Mouse (Mus musculus) ovary, postnatal 14 days (tissue): ENCODE measurements around the gene Il1rap.

Experiments used
- DNase-seq: peaks from one replicate; pipeline ENCODE4 v3.0.0; 2022; ENCODE audit warnings: low spot score

Gene Il1rap

GRCm38 (mm10) chr16:26581048-26581912 lies at the start of gene Il1rap:
Il1rap (plus strand) TSS chr16:26581704.
- peak; percentile 87 for DNase-seq

- no peak for DNase-seq
Measured at GRCm38 (mm10) chr16:26532287-26532686, 49.2 kb upstream of the Il1rap start.

DNA sequence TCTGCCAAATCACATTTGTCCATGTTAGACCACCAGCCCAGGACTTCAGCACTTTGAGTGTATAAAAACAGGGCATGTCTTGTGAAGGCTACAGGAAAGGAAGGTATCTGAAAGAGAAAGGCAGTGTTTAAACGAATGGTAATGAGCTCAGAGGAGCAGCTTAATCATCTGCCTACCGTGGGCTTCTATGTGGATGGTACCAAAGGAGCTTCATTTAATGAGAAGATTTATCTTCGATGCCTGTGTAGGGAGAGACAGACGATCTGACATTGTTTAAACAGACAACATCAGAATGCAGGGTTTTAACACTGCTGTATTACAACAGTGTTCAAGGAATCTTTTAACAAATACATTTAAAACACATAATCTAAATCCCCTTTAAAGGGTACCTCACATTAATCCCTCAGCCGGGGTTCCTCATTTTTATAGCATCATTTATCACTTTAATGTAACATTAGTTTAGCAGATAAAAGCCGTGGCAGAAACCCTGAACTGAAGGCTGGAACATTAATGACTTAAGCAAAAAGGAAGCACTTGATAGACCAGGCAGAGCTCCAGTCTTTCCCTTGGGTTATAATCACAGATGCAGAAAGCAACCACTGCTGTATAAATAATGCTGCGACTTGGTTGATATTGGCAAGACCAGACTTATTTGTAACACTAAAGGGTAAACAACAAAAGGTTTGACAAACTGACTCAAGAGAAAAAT lies 35.2 kb upstream of the Il1rap start:
- DNase-seq, result no peak

DNA sequence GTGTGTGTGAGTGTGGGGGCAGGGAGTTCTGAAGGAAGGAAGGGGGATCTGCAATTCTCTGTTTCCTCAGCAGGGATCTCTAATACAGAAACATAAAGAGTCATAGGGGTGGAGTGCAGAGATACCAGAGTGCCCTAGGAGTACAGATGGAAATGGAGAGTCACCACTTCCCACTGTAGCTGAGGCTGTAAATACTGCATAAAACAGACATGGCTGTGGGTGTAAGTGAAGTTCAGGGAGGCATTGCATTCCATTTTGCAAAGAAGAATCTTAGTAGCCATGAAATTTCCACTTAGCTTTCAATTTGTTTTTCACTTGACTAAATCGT lies 34.7 kb upstream of the Il1rap start:
- DNase-seq, result no peak

GRCm38 (mm10) chr16:26549221-26549620 lies 32.3 kb upstream of the Il1rap start:
- no peak for DNase-seq

GRCm38 (mm10) chr16:26552234-26552633 lies 29.3 kb upstream of the Il1rap start:
- no peak for DNase-seq

DNA sequence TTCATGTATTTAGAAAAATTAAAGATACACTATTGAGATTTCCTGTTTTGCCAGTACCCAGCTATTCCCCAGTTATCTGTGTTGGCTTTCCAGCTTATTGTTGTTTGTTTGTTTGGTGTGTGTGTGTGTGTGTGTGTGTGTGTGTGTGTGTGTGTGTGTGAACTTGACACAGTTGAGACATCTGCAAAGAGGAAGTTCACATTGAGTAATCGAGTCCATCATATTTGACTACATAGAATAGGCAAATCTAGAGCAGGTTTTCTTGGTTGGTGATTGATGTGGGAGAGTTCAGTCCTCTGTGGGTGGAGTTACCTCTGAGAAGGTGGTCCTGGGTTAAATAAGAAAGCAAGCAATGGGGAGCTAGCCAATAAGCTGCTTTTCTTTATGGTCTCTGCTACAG lies 22.7 kb upstream of the Il1rap start:
- DNase-seq, result no peak

DNA sequence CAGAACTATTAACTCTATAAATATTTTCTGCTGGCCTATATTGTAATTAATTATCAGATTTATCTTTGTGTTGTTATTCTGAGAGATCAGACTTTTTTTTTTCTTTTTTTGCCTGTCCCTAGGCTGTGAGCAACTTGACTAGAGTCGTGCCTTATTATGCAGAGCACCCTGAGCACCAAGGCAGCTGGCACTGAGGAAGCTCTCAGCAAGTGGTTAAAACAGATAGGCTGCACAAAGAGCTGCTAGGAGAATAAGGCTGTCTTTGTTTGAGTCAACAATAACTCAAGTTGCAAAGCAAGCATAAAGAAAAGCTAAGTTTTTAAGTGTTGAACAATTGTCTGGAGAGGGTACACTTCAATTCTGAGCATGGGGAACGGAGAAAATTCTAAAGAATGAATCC lies 19.8 kb upstream of the Il1rap start:
- no peak for DNase-seq

DNA sequence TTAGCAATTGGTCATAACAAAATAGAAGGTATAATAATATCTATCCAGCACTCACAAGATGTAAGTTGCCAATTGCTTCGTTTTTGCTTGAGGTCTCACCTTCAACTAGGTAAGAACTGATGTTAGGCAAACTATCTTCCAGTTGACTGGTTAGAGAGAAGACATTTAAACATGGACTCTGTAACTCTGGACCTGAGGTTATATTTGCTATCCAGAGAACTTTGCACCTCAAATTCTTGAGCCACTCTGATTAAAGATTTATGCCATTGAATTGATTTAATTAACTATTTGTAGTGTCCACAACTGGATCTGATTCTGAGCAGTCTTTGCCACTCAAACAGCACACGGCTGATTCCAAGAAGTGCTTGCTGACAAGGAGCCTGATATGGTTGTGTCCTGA lies 18.7 kb upstream of the Il1rap start:
- no peak for DNase-seq

DNA sequence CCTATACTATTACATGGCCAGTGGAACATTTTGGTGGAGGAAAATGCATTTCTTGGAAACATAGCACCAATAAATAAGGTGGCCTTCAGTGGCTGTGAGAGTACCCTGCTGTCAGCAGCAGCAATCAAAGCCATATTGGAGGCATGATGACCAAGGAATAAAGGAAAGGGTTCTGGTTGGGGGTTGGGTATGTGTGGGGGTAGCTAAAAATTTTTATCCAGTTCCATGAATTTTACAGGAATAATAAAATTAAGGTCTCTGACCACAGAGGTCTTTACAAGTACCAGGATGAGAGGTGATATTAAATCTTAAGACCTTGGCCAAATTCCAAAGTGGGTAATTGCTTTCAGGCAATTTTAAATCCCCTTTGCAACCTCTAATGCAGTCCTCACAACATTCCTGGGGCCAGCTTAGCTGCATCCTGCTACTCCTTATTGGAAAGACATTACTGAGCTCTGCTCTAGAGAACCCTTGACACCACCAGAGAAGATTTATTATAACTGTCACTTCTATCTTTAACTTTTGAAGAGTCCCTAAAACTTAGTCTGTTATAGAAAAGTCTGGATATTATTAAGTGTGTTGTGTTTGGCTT lies 12.0 kb upstream of the Il1rap start:
- no peak for DNase-seq

- no peak for DNase-seq
Measured at GRCm38 (mm10) chr16:26571836-26572235, 9.7 kb upstream of the Il1rap start.

- no peak for DNase-seq
Measured at GRCm38 (mm10) chr16:26574173-26574572, 7.3 kb upstream of the Il1rap start.

DNA sequence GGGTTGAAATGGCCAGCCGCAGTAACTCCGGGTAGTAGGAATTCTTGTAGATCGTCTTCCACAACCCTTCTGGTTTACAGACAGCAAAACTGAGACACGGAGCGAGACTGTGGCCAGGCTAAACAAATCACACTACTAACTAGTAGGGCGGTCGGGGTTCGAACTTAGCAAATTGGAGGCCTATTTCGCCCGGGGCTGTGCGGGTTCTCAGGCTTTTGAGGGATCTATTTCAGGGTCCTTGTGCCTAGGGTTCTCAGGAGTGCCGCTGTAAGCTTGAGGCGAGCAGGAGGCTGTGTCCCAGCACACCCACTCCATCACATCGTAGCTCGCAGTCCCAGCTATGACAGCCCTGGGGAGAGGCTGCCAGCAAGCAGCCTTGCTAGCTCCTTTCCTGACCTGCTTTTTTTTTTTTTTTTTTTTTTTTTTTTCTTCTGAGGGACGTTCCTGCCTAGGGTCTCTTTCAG lies 441 bp downstream of the Il1rap start:
- DNase-seq, result no peak

GRCm38 (mm10) chr16:26585806-26586205 lies 4.3 kb downstream of the Il1rap start:
- no peak for DNase-seq

DNA sequence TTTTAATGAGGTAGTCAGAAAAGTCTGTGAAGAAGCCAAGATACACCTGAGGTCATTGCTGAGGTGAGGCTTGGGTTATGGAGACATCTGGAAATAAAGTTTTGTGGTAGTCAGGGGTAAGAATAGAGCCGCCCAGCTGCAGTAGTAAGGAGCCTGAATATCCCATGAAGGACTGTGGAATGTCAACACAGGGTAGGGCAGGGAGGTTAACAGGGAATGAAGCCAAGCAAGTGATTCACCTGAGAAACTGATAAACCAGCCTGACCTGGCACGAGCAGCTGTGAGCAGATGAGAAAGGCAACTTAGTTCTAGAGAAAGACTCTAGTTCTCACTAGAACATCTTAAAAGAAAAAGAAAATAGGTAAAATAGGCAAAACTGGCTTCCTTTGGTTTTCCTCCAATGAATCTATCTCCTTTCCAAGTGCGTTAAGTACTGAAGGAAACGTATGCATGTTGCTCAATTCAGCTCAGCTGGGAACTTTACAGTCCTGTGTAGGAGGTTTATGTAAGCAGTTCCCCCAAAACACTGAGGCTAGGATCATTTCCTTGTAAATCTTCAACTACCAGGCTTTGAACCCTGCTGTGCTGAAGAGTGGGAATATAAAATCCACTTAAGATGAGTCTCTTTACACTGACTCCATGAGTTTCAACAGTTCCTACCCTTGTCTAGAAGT lies 9.5 kb downstream of the Il1rap start:
- no peak for DNase-seq

DNA sequence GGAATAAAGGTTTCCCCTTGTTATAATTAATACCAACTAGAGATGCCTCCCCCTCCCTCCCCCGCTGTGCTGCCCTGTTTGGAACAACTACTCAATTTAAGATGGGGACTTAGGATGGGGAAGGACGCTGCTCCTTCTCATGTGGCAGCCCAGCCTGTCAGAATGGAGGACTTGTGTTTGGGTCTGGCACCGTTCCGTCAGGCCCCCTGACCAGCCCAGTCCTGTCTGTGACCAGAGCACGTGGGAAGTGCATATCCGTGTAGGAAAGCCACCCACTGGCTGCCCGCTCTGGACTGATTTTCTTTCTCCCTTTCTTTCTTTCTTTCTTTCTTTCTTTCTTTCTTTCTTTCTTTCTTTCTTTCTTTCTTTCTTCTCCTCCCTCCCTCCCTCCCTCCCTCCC lies 14.9 kb downstream of the Il1rap start:
- DNase-seq, result no peak

DNA sequence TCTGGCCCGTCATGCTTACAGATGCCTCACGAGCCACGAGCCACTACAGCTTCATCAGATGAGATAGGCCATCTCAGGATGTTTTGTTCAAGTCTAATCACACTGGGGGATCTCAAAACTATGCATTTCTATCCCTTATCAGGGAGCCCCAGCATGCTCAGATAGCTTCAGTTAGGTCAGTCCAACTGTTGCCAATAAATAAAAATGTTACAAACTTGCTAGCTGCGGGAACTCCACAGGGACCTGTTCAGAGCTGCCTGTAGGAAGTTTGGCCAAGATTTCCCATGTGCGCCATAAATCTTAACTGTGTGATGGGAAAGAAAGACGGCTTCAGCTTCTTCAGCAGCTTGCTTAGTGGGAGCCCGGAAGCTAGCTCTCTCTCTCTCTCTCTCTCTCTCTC lies 15.8 kb downstream of the Il1rap start:
- DNase-seq, result no peak

GRCm38 (mm10) chr16:26598591-26598990 lies 17.1 kb downstream of the Il1rap start:
- DNase-seq, result no peak

DNA sequence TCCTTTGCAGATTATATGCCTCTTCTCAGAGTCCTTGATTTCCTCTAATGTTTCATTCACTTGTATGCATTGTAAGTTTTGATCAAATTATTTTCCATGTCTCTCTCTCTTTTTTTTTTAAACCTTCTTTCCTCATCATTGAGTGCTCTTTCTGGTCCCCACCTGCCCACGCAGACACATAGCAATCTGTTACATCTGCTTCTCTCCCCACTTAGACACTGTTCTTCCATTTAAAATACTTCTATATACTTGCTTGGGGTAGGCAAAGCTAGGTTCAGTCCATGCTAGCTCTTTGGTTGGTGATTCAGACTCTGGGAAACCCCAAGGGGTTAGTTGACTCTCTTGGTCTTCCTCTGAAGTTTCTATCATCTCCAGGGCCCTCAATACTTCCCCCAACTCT lies 20.0 kb downstream of the Il1rap start:
- no peak for DNase-seq

- no peak for DNase-seq
Measured at GRCm38 (mm10) chr16:26604621-26605020, 23.1 kb downstream of the Il1rap start.

DNA sequence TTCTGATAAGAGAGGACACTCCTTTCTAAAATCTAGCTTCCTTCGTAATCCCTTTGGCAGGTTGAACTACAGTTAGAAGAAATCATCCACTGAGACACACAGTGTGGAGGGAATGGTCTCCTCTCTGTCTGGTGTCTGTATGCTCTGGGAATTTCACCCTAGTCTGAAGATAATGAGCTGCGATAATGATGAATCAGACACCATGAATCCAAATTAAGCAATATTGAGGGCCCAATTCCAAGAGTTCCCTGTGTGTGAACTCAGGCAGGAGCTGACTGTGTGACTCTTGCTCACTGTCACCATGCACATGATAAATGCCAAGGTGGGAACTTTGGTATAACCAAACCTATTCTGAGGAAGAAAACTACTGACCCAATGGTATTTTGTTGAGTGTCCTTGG lies 26.5 kb downstream of the Il1rap start:
- no peak for DNase-seq

DNA sequence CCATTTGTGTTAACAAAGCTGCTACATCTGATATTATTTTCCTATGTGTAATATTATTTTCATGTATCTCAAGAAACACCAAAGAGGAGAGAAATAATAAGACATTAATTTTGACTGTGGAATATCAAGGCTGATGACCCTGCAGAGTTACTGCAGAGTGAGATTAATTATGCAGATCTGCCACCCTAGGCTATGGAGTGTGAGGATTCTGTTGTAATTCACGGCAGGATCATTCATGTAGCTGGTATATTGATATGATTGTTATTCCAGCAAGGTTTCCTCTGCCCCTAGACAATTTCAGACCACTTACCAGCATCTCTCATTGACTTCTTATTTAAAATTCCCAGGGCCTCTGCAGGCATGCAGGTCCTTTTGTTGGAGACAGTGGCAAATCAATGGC lies 29.0 kb downstream of the Il1rap start:
- DNase-seq, result no peak
